Mouse (Mus musculus) hindbrain, embryonic 10.5 days (tissue): Measurements from ENCODE around the gene Thap8. TPM values are rescaled to one million over a fixed set of nuclear protein-coding genes. Genes with fewer than 3 reads are reported as not detected.

Experiments
- DNase-seq: peaks from one replicate; pipeline ENCODE4 v3.0.0-alpha.2; 2017; ENCODE audit warnings: low spot score
- H3K27ac ChIP-seq: fragments of 300-500 bp; sonication (generic); 2 replicates; pipeline ENCODE4 v1.5.1; 2016; ENCODE audit warnings: mild to moderate bottlenecking, moderate library complexity
- H3K27me3 ChIP-seq: fragments of 300-500 bp; sonication (generic); 2 replicates; pipeline ENCODE4 v1.6.1; 2016; ENCODE audit warnings: mild to moderate bottlenecking; ENCODE audit not compliant: poor library complexity, insufficient read depth, severe bottlenecking
- H3K36me3 ChIP-seq: fragments of 300-500 bp; sonication (generic); 2 replicates; pipeline ENCODE4 v1.6.1; 2016; ENCODE audit warnings: mild to moderate bottlenecking, moderate library complexity
- H3K4me1 ChIP-seq: fragments of 300-500 bp; sonication (generic); replicated peaks from 2 replicates; pipeline ENCODE4 v1.6.1; 2016; ENCODE audit warnings: mild to moderate bottlenecking
- H3K4me3 ChIP-seq: fragments of 300-500 bp; sonication (generic); 2 replicates; pipeline ENCODE4 v1.5.1; 2016; ENCODE audit warnings: mild to moderate bottlenecking, moderate library complexity
- H3K9me3 ChIP-seq: fragments of 300-500 bp; sonication (generic); 2 replicates; pipeline ENCODE4 v1.6.1; 2016; ENCODE audit warnings: mild to moderate bottlenecking, moderate library complexity
- WGBS: fragments of 180-500 bp; shearing (Covaris S2); methylation state at CpG from one replicate; pipeline ENCODE4 v1.1.7; 2016; 5-methylcytosine and 5-hydroxymethylcytosine counted together
- polyA plus RNA-seq: library from polyadenylated mRNA; unstranded; fragments of >200 nt; fragmentation: Nextera tagmentation; extraction: Ambion mirVana; gene quantifications from 2 replicates; pipeline ENCODE4 v1.2.1, GENCODE M21; 2016

Gene Thap8
- polyA plus RNA-seq, 1 experiment from 2014 or later, result 0.50 TPM

DNA sequence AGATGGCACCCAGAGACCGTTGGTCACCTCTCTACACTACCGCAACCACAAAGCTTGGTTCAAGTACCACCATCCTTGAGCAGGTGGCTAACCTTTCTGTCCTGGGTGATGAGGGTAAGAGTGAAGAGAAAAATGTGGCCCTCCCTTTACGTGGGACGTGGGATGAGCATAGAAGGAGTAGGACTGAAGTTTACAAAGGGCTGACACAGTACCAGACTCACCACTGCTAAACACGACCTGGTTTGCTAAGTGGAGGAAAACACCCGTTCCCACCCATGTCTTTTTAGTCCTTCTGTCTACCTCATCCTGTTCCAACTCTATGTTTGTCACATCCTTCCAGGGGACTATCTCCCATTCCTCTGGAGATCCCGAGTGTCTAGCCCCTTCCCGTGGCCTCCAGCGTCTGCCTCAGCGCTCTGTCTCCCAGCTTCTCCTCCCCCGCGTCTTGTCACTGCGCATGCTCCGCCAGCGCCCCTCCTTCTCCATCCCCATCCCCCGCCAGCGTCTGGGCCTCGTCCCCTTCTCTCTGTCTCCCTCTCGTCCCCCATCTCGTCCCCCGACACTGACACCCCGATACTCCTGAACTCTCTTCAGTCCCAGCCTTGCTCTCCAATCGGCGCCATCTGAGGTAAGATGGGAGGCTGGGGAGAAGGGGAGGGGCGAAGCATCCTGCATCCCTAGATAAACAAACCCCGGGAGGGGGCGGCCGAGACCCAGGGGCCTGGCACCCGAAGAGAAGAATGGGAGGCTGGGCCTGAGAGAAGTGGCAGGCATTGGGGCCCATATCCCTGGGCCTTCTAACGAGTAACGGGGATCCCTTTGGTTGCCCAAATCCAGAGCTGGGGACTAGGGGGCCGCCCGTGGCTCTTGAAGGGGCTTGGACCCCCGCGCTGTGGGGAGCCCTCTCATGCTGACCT is 11.6 kb downstream of the Thap8 start, which contains the start of gene Clip3:
Clip3 (plus strand) TSS at position 514 of the 917 bp plus-strand sequence.
- Histone ChIP-seq H3K27ac (peak within 1 kb of the TSS; percentile 95), H3K4me3 (peak within 1 kb of the TSS; percentile 85), H3K9me3 (no peaks in the 10 kb centered on the region), H3K36me3 (peaks cover 37% of the 10 kb centered on the region), H3K27me3 (no peaks in the 10 kb centered on the region), H3K4me1 (peaks cover 49% of the 10 kb centered on the region)
- WGBS, result 7% methylated on average over 35 of the region's 35 CpGs
- peak; percentile 86 for DNase-seq

GRCm38 (mm10) chr7:30293795-30294194 is 13.9 kb downstream of the Thap8 start:
- Histone ChIP-seq H3K4me1 (peaks cover 43% of the 10 kb centered on the region), H3K36me3 (peaks cover 60% of the 10 kb centered on the region), H3K4me3 (0 out of 2 replicates have a peak overlapping the region, but pooled peaks have one; percentile 6), H3K27me3 (no peaks in the 10 kb centered on the region), H3K9me3 (no peaks in the 10 kb centered on the region), H3K27ac (no peak overlapping the region)
- no peak for DNase-seq
- WGBS, result 83% methylated on average over 13 of the region's 13 CpGs

DNA sequence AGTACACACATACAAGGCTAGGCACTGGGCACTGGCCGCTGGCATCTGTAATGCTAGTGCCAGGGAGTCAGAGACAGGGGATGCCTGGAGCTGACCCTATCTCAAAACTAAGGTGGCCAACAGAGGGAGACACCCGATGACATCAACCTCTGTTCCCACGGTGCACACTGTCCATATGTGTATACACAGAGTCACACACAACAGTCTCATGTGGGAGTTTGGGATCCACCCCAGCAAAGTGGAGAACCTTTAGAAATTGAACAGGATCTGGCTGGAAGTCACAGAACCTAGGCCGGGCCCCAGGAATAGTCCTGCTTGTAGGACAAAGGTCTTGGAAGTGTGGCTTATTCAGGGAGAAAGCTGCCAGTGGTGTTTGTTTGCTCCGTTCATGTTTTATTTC is 14.4 kb downstream of the Thap8 start:
- H3K27ac ChIP-seq, result no peak overlapping the region
- peaks cover 65% of the 10 kb centered on the region for H3K36me3 ChIP-seq
- no peaks in the 10 kb centered on the region for H3K27me3 ChIP-seq
- H3K4me3 ChIP-seq, result no peak overlapping the region
- 89% methylated on average over 5 of the region's 5 CpGs for WGBS
- no peaks in the 10 kb centered on the region for H3K9me3 ChIP-seq
- DNase-seq, result no peak
- H3K4me1 ChIP-seq, result peaks cover 40% of the 10 kb centered on the region

- DNase-seq, result no peak
- H3K36me3 ChIP-seq, result peaks cover 73% of the 10 kb centered on the region
- whole genome bisulfite sequencing, result 73% methylated on average over 10 of the region's 10 CpGs
These were observed 15.2 kb downstream of the Thap8 start for GRCm38 (mm10) chr7:30295103-30295502.

GRCm38 (mm10) chr7:30296816-30297215 is 16.9 kb downstream of the Thap8 start:
- WGBS, result 96% methylated on average over 15 of the region's 15 CpGs

More at GRCm38 (mm10) chr7:30295103-30295502, 15.2 kb downstream of the Thap8 start:
- H3K4me1 ChIP-seq, result peaks cover 32% of the 10 kb centered on the region
- no peak overlapping the region; the same call in 1 of the 2 replicates for H3K4me3 ChIP-seq
- H3K9me3 ChIP-seq, result no peaks in the 10 kb centered on the region
- H3K27me3 ChIP-seq, result no peaks in the 10 kb centered on the region
- no peak overlapping the region for H3K27ac ChIP-seq

DNA sequence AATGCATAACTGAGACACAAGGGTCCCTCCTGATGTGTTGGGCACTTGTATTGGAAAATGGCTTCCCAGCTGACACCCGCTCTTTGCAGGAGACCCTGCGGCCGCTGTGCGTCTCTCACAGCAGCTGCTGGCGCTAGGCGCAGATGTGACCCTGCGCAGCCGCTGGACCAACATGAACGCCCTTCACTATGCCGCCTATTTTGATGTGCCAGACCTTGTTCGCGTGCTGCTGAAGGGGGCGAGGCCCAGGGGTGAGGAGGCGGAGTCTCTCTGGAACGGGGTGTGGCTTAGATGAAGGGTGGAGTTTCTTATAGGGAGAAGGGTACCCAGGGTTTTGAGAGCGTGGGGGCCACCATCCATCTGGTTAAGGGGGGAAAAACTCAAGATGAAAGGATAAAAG is 17.4 kb downstream of the Thap8 start:
- Histone ChIP-seq H3K4me3 (no peak overlapping the region), H3K27ac (no peak overlapping the region), H3K4me1 (peaks cover 17% of the 10 kb centered on the region), H3K27me3 (no peaks in the 10 kb centered on the region), H3K9me3 (no peaks in the 10 kb centered on the region), H3K36me3 (peaks cover 92% of the 10 kb centered on the region)
- 86% methylated on average over 16 of the region's 16 CpGs for WGBS
- no peak for DNase-seq

More at GRCm38 (mm10) chr7:30296816-30297215, 16.9 kb downstream of the Thap8 start:
- Histone ChIP-seq H3K27me3 (no peaks in the 10 kb centered on the region), H3K4me1 (peaks cover 21% of the 10 kb centered on the region), H3K36me3 (peaks cover 88% of the 10 kb centered on the region), H3K4me3 (no peak overlapping the region), H3K9me3 (no peaks in the 10 kb centered on the region), H3K27ac (no peak overlapping the region)
- no peak for DNase-seq

DNA sequence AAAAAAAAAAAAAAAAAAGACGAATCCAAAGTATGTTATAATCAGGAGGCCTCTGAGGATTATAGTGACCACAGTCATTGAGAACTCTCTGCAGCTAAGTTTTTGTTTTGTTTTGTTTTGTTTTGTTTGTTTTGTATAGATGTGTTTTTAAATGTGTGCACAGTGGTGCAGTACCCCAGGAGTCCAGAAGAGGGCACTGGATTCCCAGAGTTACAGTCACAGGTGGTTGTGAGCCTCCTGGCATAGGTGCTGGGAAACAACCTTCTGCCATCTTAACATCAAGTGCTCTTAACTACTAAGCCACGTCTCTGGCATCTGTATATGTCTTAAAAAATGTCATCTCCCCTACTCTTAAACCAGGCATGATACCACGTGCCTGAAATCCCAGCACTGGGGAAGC is 21.0 kb downstream of the Thap8 start:
- WGBS, result 55% methylated on average over 3 of the region's 3 CpGs
- peak; percentile 33 for DNase-seq
- peaks cover 90% of the 10 kb centered on the region for H3K36me3 ChIP-seq

GRCm38 (mm10) chr7:30306083-30306779 is 26.3 kb downstream of the Thap8 start:
- H3K36me3 ChIP-seq, result peaks cover 64% of the 10 kb centered on the region
- no peak overlapping the region for H3K4me3 ChIP-seq
- DNase-seq, result no peak
- no peak overlapping the region for H3K27ac ChIP-seq
- 92% methylated on average over 16 of the region's 16 CpGs for WGBS
- H3K4me1 ChIP-seq, result peaks cover 22% of the 10 kb centered on the region
- H3K27me3 ChIP-seq, result no peaks in the 10 kb centered on the region
- H3K9me3 ChIP-seq, result peaks cover 7% of the 10 kb centered on the region; the same call in 1 of the 2 replicates

More for the DNA sequence above, 21.0 kb downstream of the Thap8 start:
- Histone ChIP-seq H3K9me3 (peaks cover 7% of the 10 kb centered on the region; the same call in 1 of the 2 replicates), H3K4me1 (no peaks in the 10 kb centered on the region), H3K27me3 (no peaks in the 10 kb centered on the region), H3K27ac (no peak overlapping the region), H3K4me3 (no peak overlapping the region)

- 4% methylated on average over 27 of the region's 27 CpGs for WGBS
- peaks cover 62% of the 10 kb centered on the region for H3K36me3 ChIP-seq
- H3K4me3 ChIP-seq, result peak within 1 kb of the TSS; percentile 80
- H3K27me3 ChIP-seq, result no peaks in the 10 kb centered on the region
- peak within 1 kb of the TSS; percentile 81 for H3K27ac ChIP-seq
- peaks cover 22% of the 10 kb centered on the region for H3K4me1 ChIP-seq
- peak; percentile 92 for DNase-seq
- H3K9me3 ChIP-seq, result peaks cover 6% of the 10 kb centered on the region; the same call in 1 of the 2 replicates
These were observed 28.4 kb downstream of the Thap8 start, which contains the start of gene Alkbh6 for GRCm38 (mm10) chr7:30308076-30309005. TSS of gene Alkbh6 (plus strand) at chr7:30308717.

GRCm38 (mm10) chr7:30309395-30310129 is 29.7 kb downstream of the Thap8 start:
- Histone ChIP-seq H3K27ac (peak overlapping the region; percentile 81; the same call in 1 of the 2 replicates), H3K4me1 (peaks cover 32% of the 10 kb centered on the region), H3K4me3 (peak overlapping the region; percentile 80), H3K36me3 (peaks cover 59% of the 10 kb centered on the region), H3K27me3 (no peaks in the 10 kb centered on the region), H3K9me3 (no peaks in the 10 kb centered on the region)
- DNase-seq, result no peak
- WGBS, result 65% methylated on average over 15 of the region's 15 CpGs

- Histone ChIP-seq H3K4me3 (no peak overlapping the region; the same call in 1 of the 2 replicates), H3K27me3 (no peaks in the 10 kb centered on the region; the same call in 1 of the 2 replicates), H3K27ac (no peak overlapping the region), H3K9me3 (no peaks in the 10 kb centered on the region), H3K4me1 (peaks cover 38% of the 10 kb centered on the region), H3K36me3 (peaks cover 55% of the 10 kb centered on the region)
- WGBS, result 91% methylated on average over 12 of the region's 12 CpGs
- DNase-seq, result no peak
These were observed 30.2 kb downstream of the Thap8 start for GRCm38 (mm10) chr7:30310136-30310535.
